Mouse (Mus musculus): ENCODE measurements at regions not wholly inside any gene's neighbourhood (a gene's known extent, or its start where the extent isn't known, plus 50 kb on each side); places are given as distances from the start of the nearest gene placed in this dataset.

- no peak for TF ChIP-seq POLR2A (IDR thresholded peaks at IDR 0.05; ENCODE audit: control insufficient read depth, extremely low read depth, insufficient read depth, low read length, poor library complexity)
- TF ChIP-seq CTCF (IDR thresholded peaks at IDR 0.05; ENCODE audit: borderline replicate concordance, control insufficient read depth, extremely low read depth, insufficient read depth, low read length, poor library complexity), result no peak
Measured at GRCm38 (mm10) chr1:92343161-92343598, 130.5 kb downstream of the Ndufa10 start.

Measured in thymus, adult 2 months (tissue).